Mouse (Mus musculus): ENCODE measurements around the gene Kansl2.

Kansl2 gene

GRCm38 (mm10) chr15:98492102-98492501, 42.0 kb downstream of the Kansl2 start, which contains the start of gene Olfr279:
Gene Olfr279, plus strand, starts transcription at chr15:98492402.
- no peak for DNase-seq

- DNase-seq: no peak
These were observed 42.7 kb downstream of the Kansl2 start for GRCm38 (mm10) chr15:98491332-98491731.

- DNase-seq: no peak
These were observed 47.5 kb downstream of the Kansl2 start for GRCm38 (mm10) chr15:98486433-98487021.

- peak; percentile 67 for DNase-seq
These were observed 49.9 kb downstream of the Kansl2 start for GRCm38 (mm10) chr15:98483907-98484886.

DNA sequence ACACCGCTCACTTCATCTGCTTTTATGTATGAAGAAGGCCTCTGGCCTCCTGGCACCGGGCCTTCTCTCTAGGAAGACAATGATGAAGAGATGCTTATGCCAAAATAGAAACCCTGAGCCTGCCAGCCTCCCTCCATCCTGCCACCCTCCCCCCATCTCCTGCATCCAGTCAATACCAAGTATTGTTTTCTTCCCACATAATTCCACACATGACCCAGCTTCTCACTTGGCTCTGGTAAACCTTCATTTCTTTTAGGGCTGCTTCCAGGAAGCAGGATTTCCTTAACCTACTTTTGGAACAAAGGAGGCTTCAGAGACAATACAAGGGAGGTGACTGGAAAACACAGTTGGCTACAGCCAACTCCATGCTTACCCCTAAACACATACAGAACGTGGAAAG, 51.4 kb downstream of the Kansl2 start, which contains the start of gene Lalba:
TSS of gene Lalba (minus strand) at position 21 of the 400 bp plus-strand sequence.
- DNase-seq: peak; percentile 36

- DNase-seq: no peak
These were observed 54.4 kb downstream of the Kansl2 start for GRCm38 (mm10) chr15:98479568-98480102.

GRCm38 (mm10) chr15:98476281-98476680, 57.8 kb downstream of the Kansl2 start:
- DNase-seq: no peak

DNA sequence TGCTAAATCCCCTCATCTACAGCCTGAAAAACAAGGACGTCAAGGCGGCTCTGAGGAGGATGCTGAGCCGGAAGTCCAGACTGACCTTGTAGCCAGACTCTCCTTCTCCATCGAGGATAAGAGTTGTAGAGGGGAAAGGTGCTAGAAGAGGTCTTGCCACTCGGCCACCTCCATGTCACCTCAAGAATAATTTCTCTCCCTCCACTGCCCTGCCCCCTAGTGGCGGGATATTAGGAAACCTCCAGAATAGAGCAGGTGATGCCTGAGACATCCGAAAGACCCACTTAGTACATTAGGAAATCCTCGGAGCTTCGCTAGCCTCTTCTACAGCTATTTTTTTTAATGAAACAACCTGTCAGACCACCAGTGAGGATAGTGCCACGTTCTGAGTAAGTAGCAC, 58.7 kb downstream of the Kansl2 start:
- peak; percentile 45 for DNase-seq

DNA sequence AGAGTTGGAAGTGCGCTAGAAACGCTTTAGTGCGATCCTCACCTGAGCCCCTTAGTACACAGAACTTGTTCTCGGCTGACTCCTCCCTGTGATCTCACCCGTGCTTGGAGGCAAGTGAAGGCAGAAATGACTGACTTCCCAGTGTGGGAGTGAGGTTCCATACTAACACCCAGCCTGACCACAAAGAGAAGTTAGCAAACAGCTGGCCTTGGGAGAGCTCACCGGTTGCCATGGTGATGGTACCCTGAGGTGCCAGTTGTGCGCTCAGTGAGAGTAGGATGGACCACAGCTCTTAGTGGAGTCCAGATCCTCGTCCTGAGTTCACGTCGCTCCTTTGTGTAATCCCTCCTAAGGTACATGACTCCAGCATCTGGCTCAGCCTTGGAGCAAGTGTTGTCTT, 59.1 kb downstream of the Kansl2 start:
- no peak for DNase-seq

- no peak for DNase-seq
These were observed 62.5 kb downstream of the Kansl2 start for GRCm38 (mm10) chr15:98471539-98471938.

- DNase-seq: no peak
These were observed 64.5 kb downstream of the Kansl2 start, which contains the start of gene OR5BS1P for GRCm38 (mm10) chr15:98469596-98469995. Gene OR5BS1P, plus strand, starts transcription at chr15:98469896.

All from kidney, postnatal 14 days (tissue).